Mouse (Mus musculus): ENCODE measurements around the gene Frmd4b.

DNA sequence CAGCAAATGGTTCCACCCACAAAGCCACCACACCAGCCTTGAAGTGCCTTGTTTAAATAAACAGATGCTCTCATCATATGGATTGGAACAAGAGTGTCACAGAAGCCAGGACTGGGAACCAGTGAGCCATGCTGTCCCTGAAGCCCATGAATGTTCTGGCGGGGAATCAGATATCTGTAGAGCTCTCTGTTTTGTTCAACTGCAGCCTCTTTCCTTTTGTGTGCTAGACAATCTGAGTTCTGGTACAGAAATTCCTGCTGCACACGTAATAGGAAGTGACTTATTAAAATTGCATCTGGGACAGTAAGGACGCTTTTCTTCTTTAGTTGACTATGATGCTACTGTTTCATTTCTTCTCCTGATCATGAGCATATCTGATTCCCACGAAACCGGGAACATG lies 173.2 kb downstream of the Frmd4b start:
- TF ChIP-seq POLR2A (IDR thresholded peaks at IDR 0.05; ENCODE audit: borderline replicate concordance, extremely low read depth, low read depth, low read length) (no peak), CTCF (IDR thresholded peaks at IDR 0.05; ENCODE audit: insufficient read depth, low read length) (no peak)
